ENCODE assay signal across 7 mouse cellular contexts in the genomic region with DNA sequence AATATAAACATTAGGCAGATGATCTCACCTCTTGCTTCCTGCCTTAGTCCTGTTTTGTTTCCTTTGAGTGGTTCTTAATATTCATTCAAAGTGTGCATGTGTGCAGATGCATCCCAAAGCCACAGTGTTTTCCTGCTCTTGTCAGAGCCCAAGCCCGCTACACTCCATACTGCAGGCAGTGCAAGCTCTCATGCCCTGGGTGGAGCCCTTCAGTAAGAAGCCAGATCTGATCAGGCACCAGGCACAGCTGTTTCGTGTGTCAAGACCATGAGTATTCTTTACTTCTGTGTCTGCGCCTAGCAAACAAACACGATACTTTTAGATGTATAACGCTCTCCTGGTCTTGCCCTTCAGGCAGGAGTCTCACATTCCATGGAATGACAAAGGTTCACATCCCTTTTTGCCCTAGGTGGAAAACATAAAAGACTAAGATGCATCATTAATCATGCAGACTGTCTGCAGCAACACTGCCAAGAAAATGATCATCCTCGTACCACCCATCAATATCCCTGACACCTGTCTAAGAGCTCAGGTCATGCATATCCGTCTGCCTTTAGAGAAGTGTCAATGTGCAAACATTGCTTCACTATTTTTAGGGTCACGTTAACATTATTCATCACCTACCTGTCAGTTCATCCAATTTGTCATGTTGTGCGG.
DNase-seq lines count a peak whose midpoint lies in the region; ATAC-seq and TF ChIP-seq lines count a peak whose summit lies in the region.

No protein-coding gene starts in this region.

- no peak for TF ChIP-seq POLR2A in heart, adult 2 months (IDR thresholded peaks at IDR 0.05; ENCODE audit: insufficient read depth, low read depth, low read length)

- no peak for DNase-seq in layer of hippocampus, adult 2 months (ENCODE audit: low spot score in 2 of 2)
- DNase-seq in layer of hippocampus, postnatal 36 days: no peak
- DNase-seq in heart, adult 2 months: peak; percentile 47 to 53
- no peak for DNase-seq in hindbrain, embryonic 14.5 days (ENCODE audit: low spot score)
- no peak for DNase-seq in thymus, postnatal 4 days
- no peak for DNase-seq in T-cell, adult 2 months (ENCODE audit: low spot score)

- no peaks in the 10 kb centered on the region for H3K27me3 ChIP-seq in heart, adult 2 months (ENCODE audit: control insufficient read depth, insufficient read depth, low read length)
- no peaks in the 10 kb centered on the region for H3K27me3 ChIP-seq in hindbrain, embryonic 14.5 days (ENCODE audit: control insufficient read depth, insufficient read depth, low read length)
- no peaks in the 10 kb centered on the region for H3K27me3 ChIP-seq in neural tube, embryonic 13.5 days

- no peaks in the 10 kb centered on the region for H3K79me2 ChIP-seq in heart, adult 2 months (replicated peaks; ENCODE audit: control insufficient read depth, insufficient read depth, low read length)

- TF ChIP-seq EP300 in heart, adult 2 months (IDR thresholded peaks at IDR 0.05; ENCODE audit: insufficient read depth, low read depth, low read length): no peak

- no peak overlapping the region for H3K9ac ChIP-seq in heart, adult 2 months (ENCODE audit: low read depth, low read length)
- H3K9ac ChIP-seq in hindbrain, embryonic 14.5 days: no peak overlapping the region
- H3K9ac ChIP-seq in neural tube, embryonic 13.5 days: no peak overlapping the region

- peak; percentile 70; the same call in 1 of the 2 replicates for ATAC-seq in hindbrain, embryonic 14.5 days (ENCODE audit: low FRiP score)
- ATAC-seq in neural tube, embryonic 13.5 days (ENCODE audit: low read depth): no peak

- peak overlapping the region; percentile 28; the same call in 1 of the 2 replicates for H3K27ac ChIP-seq in layer of hippocampus, adult 2 months
- peak overlapping the region; percentile 67 for H3K27ac ChIP-seq in heart, adult 2 months
- H3K27ac ChIP-seq in hindbrain, embryonic 14.5 days: peak overlapping the region; percentile 59
- 0 out of 2 replicates have a peak overlapping the region, but pooled peaks have one; percentile 7 for H3K27ac ChIP-seq in neural tube, embryonic 13.5 days (replicated peaks)

- peak; percentile 22; the same call in 1 of the 2 replicates for TF ChIP-seq CTCF in layer of hippocampus, adult 2 months (conservative IDR thresholded peaks at IDR 0.05)
- TF ChIP-seq CTCF in heart, adult 2 months (IDR thresholded peaks at IDR 0.05): peak; percentile 59

- H3K4me1 ChIP-seq in heart, adult 2 months (ENCODE audit: control insufficient read depth, insufficient read depth, low read length): peaks cover 13% of the 10 kb centered on the region
- H3K4me1 ChIP-seq in hindbrain, embryonic 14.5 days (replicated peaks; ENCODE audit: control insufficient read depth, insufficient read depth, low read length): peaks cover 9% of the 10 kb centered on the region
- H3K4me1 ChIP-seq in neural tube, embryonic 13.5 days (replicated peaks): peaks cover 7% of the 10 kb centered on the region

- H3K4me3 ChIP-seq in layer of hippocampus, adult 2 months: no peak overlapping the region
- H3K4me3 ChIP-seq in heart, adult 2 months: no peak overlapping the region
- no peak overlapping the region for H3K4me3 ChIP-seq in hindbrain, embryonic 14.5 days (replicated peaks; ENCODE audit: low read length)
- H3K4me3 ChIP-seq in neural tube, embryonic 13.5 days: no peak overlapping the region

- H3K9me3 ChIP-seq in hindbrain, embryonic 14.5 days (ENCODE audit: control insufficient read depth, low read length): no peaks in the 10 kb centered on the region
- no peaks in the 10 kb centered on the region for H3K9me3 ChIP-seq in neural tube, embryonic 13.5 days

- intact Hi-C loops in heart, adult 2 months (cut with DNase I): no loop called here

- no peak overlapping the region for H3K4me2 ChIP-seq in hindbrain, embryonic 14.5 days (replicated peaks)
- no peak overlapping the region for H3K4me2 ChIP-seq in neural tube, embryonic 13.5 days

- WGBS in heart, adult 2 months: 44% methylated on average over 9 of the region's 9 CpGs
- 39% methylated on average over 9 of the region's 9 CpGs for WGBS in hindbrain, embryonic 14.5 days
- WGBS in neural tube, embryonic 13.5 days: 53% methylated on average over 9 of the region's 9 CpGs

- peaks cover 6% of the 10 kb centered on the region for H3K36me3 ChIP-seq in heart, adult 2 months (ENCODE audit: control insufficient read depth, insufficient read depth, low read length)
- no peaks in the 10 kb centered on the region for H3K36me3 ChIP-seq in hindbrain, embryonic 14.5 days (replicated peaks; ENCODE audit: control insufficient read depth, insufficient read depth)
- H3K36me3 ChIP-seq in neural tube, embryonic 13.5 days: no peaks in the 10 kb centered on the region

Comparison
In these comparisons a context has a peak if more than half of its experiments do, and no peak if none do; other contexts are left out.
1. DNase-seq: peak in heart, adult 2 months (2 of 2); none in layer of hippocampus, adult 2 months (0 of 2), layer of hippocampus, postnatal 36 days (0 of 2), hindbrain, embryonic 14.5 days (single experiment), thymus, postnatal 4 days (single experiment) and T-cell, adult 2 months (single experiment).
2. H3K27ac ChIP-seq: peak in every context shown above with its lines; median percentile 67 in heart, adult 2 months; 59 in hindbrain, embryonic 14.5 days; 28 in layer of hippocampus, adult 2 months; 7 in neural tube, embryonic 13.5 days.